Mouse (Mus musculus) forebrain, embryonic 10.5 days (tissue): ENCODE data around the gene Rad51d. TPM values are rescaled to one million over a fixed set of nuclear protein-coding genes. Genes with fewer than 3 reads are reported as not detected.

Source experiments
- polyA plus RNA-seq: library from polyadenylated mRNA; unstranded; fragments of >200 nt; fragmentation: Nextera tagmentation; extraction: Ambion mirVana; gene quantifications from 2 replicates; pipeline ENCODE4 v1.2.1, GENCODE M21; 2016

Gene Rad51d
- polyA plus RNA-seq, 1 experiment from 2014 or later, result 18.0 TPM

Other genes starting within 250 kb of the Rad51d start
- gene Cct6b, start 126.3 kb downstream of the Rad51d start, polyA plus RNA-seq, result 0.31 and 0.33 TPM in 2 replicates
- gene Zfp830, start 126.3 kb downstream of the Rad51d start, polyA plus RNA-seq, result 36.9 and 38.7 TPM in 2 replicates
- gene Lig3, start 109.5 kb downstream of the Rad51d start, polyA plus RNA-seq, result 50.3 and 51.4 TPM in 2 replicates
- 8.8 and 9.5 TPM in 2 replicates for gene Rffl, start 19.4 kb downstream of the Rad51d start, polyA plus RNA-seq
- gene Fndc8, start 1.5 kb upstream of the Rad51d start, polyA plus RNA-seq, result 0.18 and 0.22 TPM in 2 replicates
- gene Nle1, start 17.8 kb upstream of the Rad51d start, polyA plus RNA-seq, result 49.8 and 52.1 TPM in 2 replicates
- 0.23 and 0.31 TPM in 2 replicates for gene Unc45b, start 19.9 kb upstream of the Rad51d start, polyA plus RNA-seq
- gene Slfn5, start 60.7 kb upstream of the Rad51d start, polyA plus RNA-seq, result 0.31 and 0.38 TPM in 2 replicates
- gene Slfn9, start 101.2 kb upstream of the Rad51d start, polyA plus RNA-seq, result 9.4 and 10.3 TPM in 2 replicates
- 0.07 and 0.10 TPM in 2 replicates for gene Slfn8, start 130.2 kb upstream of the Rad51d start, polyA plus RNA-seq
- 1.1 and 1.3 TPM in 2 replicates for gene Slfn2, start 174.5 kb upstream of the Rad51d start, polyA plus RNA-seq
- not detected in 2 replicates for gene Slfn1, start 226.2 kb upstream of the Rad51d start, polyA plus RNA-seq